Mouse (Mus musculus): Measurements from ENCODE around the gene Pcif1. TPM values are rescaled to one million over a fixed set of nuclear protein-coding genes. Genes with fewer than 3 reads are reported as not detected.

Pcif1 gene
- total RNA-seq, 2 experiments from 2014 or later, result 44.8 to 48.8 TPM

GRCm38 (mm10) chr2:164930706-164931581 is 51.8 kb downstream of the Pcif1 start:
- DNase-seq (ENCODE audit: extremely low spot score in 1 of 2, low spot score in 2 of 2), result no peak
- no peak for TF ChIP-seq CTCF (IDR thresholded peaks at IDR 0.05)
- H3K27ac ChIP-seq, result no peak overlapping the region
- H3K4me3 ChIP-seq, result no peak overlapping the region
- intact Hi-C loops (cut with DNase I), result no loop called here

GRCm38 (mm10) chr2:164933534-164933933 is 54.4 kb downstream of the Pcif1 start:
- Histone ChIP-seq H3K27ac (no peak overlapping the region), H3K4me3 (no peak overlapping the region)
- intact Hi-C loops (cut with DNase I), result no loop called here
- TF ChIP-seq CTCF (IDR thresholded peaks at IDR 0.05), result no peak
- no peak for DNase-seq (ENCODE audit: extremely low spot score in 1 of 2, low spot score in 2 of 2)

- Histone ChIP-seq H3K4me3 (no peak overlapping the region), H3K27ac (no peak overlapping the region)
- TF ChIP-seq CTCF (IDR thresholded peaks at IDR 0.05), result no peak
- intact Hi-C loops (cut with DNase I), result no loop called here
- DNase-seq (ENCODE audit: extremely low spot score in 1 of 2, low spot score in 2 of 2), result no peak
These were observed 56.9 kb downstream of the Pcif1 start for GRCm38 (mm10) chr2:164935991-164936390.

- no peak for TF ChIP-seq CTCF (IDR thresholded peaks at IDR 0.05)
- H3K27ac ChIP-seq, result peak overlapping the region; percentile 75
- H3K4me3 ChIP-seq, result peak overlapping the region; percentile 53
- DNase-seq (ENCODE audit: extremely low spot score in 1 of 2, low spot score in 2 of 2), result peak; percentile 60 to 67
- intact Hi-C loops (cut with DNase I), result no loop called here
These were observed 59.3 kb downstream of the Pcif1 start for GRCm38 (mm10) chr2:164938146-164939091.

GRCm38 (mm10) chr2:164939106-164939505 is 60.0 kb downstream of the Pcif1 start:
- intact Hi-C loops (cut with DNase I), result no loop called here
- no peak for TF ChIP-seq CTCF (IDR thresholded peaks at IDR 0.05)
- H3K4me3 ChIP-seq, result peak overlapping the region; percentile 53
- peak overlapping the region; percentile 75 for H3K27ac ChIP-seq
- DNase-seq (ENCODE audit: extremely low spot score in 1 of 2, low spot score in 2 of 2), result peak in 1 of 2 experiments; percentile 18

- DNase-seq (ENCODE audit: extremely low spot score in 1 of 2, low spot score in 2 of 2), result no peak
- no peak within 1 kb of the TSS; the same call in 1 of the 2 replicates for H3K27ac ChIP-seq
- H3K4me3 ChIP-seq, result no peak within 1 kb of the TSS
- intact Hi-C loops (cut with DNase I), result no loop called here
- TF ChIP-seq CTCF (IDR thresholded peaks at IDR 0.05), result no peak
These were observed 61.2 kb downstream of the Pcif1 start, which contains the start of gene Mmp9 for GRCm38 (mm10) chr2:164940140-164940830. Mmp9 (plus strand) TSS chr2:164940780.

- no peak for TF ChIP-seq CTCF (IDR thresholded peaks at IDR 0.05)
- H3K27ac ChIP-seq, result no peak overlapping the region
- intact Hi-C loops (cut with DNase I), result no loop called here
- DNase-seq (ENCODE audit: extremely low spot score in 1 of 2, low spot score in 2 of 2), result no peak
- no peak overlapping the region for H3K4me3 ChIP-seq
These were observed 63.7 kb downstream of the Pcif1 start for GRCm38 (mm10) chr2:164942692-164943290.

Other genes with a start within 250 kb of the Pcif1 start
- not detected for gene Wfdc16, start 240.5 kb upstream of the Pcif1 start, total RNA-seq (2021)
- gene Wfdc10, start 223.3 kb upstream of the Pcif1 start, total RNA-seq (2021), result not detected
- not detected for gene Wfdc9, start 222.7 kb upstream of the Pcif1 start, total RNA-seq (2021)
- not detected for gene Wfdc11, start 205.2 kb upstream of the Pcif1 start, total RNA-seq (2021)
- not detected for gene Wfdc13, start 194.2 kb upstream of the Pcif1 start, total RNA-seq (2021)
- not detected for gene Spint4, start 180.8 kb upstream of the Pcif1 start, total RNA-seq (2021)
- not detected for gene Spint5, start 164.0 kb upstream of the Pcif1 start, total RNA-seq (2021)
- gene Wfdc3, start 133.4 kb upstream of the Pcif1 start, total RNA-seq (2021), result 1 to 10 TPM; 1.4 to 1.6 TPM
- 10 to 100 TPM; 37.6 to 37.9 TPM for gene Dnttip1, start 133.3 kb upstream of the Pcif1 start, total RNA-seq (2021)
- under 1 TPM in 1 of 2 experiments, not detected in 1; 0.36 TPM for gene Ube2c, start 109.4 kb upstream of the Pcif1 start, total RNA-seq (2021)
- 1 to 10 TPM in 1 of 2 experiments, not detected in 1; 1.1 TPM for gene Tnnc2, start 99.3 kb upstream of the Pcif1 start, total RNA-seq (2021)
- 10 to 100 TPM; 54.4 to 57.2 TPM for gene Snx21, start 93.5 kb upstream of the Pcif1 start, total RNA-seq (2021)
- 10 to 100 TPM; 26.6 to 28.3 TPM for gene Acot8, start 74.4 kb upstream of the Pcif1 start, total RNA-seq (2021)
- gene Zswim3, start 74.2 kb upstream of the Pcif1 start, total RNA-seq (2021), result 1 to 10 TPM; 8.6 to 9.0 TPM
- gene Zswim1, start 56.6 kb upstream of the Pcif1 start, total RNA-seq (2021), result 10 to 100 TPM; 21.7 to 22.7 TPM
- gene Spata25, start 50.8 kb upstream of the Pcif1 start, total RNA-seq (2021), result under 1 TPM; 0.45 to 0.58 TPM
- gene Ctsa, start 46.4 kb upstream of the Pcif1 start, total RNA-seq (2021), result 10 to 100 TPM; 89.5 to 96.2 TPM
- gene Neurl2, start 45.8 kb upstream of the Pcif1 start, total RNA-seq (2021), result 1 to 10 TPM; 3.9 to 5.3 TPM
- gene Pltp, start 21.6 kb upstream of the Pcif1 start, total RNA-seq (2021), result 10 to 100 TPM; 78.1 to 82.4 TPM
- gene Zfp335, start 32.5 kb downstream of the Pcif1 start, total RNA-seq (2021), result 10 to 100 TPM; 27.2 to 28.0 TPM
- gene Mmp9, start 61.5 kb downstream of the Pcif1 start, total RNA-seq (2021), result 1 to 10 TPM; 1.4 TPM
- gene Slc12a5, start 81.5 kb downstream of the Pcif1 start, total RNA-seq (2021), result 100 to 1,000 TPM; 575 to 581 TPM
- 10 to 100 TPM; 55.5 to 57.5 TPM for gene Ncoa5, start 155.6 kb downstream of the Pcif1 start, total RNA-seq (2021)
- gene Cd40, start 176.3 kb downstream of the Pcif1 start, total RNA-seq (2021), result under 1 TPM; 0.42 to 0.61 TPM
- not detected for gene 1700025C18Rik, start 211.4 kb downstream of the Pcif1 start, total RNA-seq (2021)

All from left cerebral cortex, adult 2 months (tissue).